Mouse (Mus musculus) G1E (cell line): ENCODE measurements around the gene Adpgk. TPM values are rescaled to one million over a fixed set of nuclear protein-coding genes. Genes with fewer than 3 reads are reported as not detected.

Source experiments
- ATAC-seq: 2 replicates; pipeline ENCODE4 v1.8.0; 2016; ENCODE audit warnings: mild to moderate bottlenecking; ENCODE audit not compliant: insufficient number of reproducible peaks, poor library complexity, low FRiP score, severe bottlenecking; ENCODE audit errors: extremely low read depth
- DNase-seq: peaks from one replicate; pipeline ENCODE4 v3.0.0; 2012; ENCODE audit warnings: low spot score
- H3K27me3 ChIP-seq: 2 replicates; pipeline ENCODE4 v1.6.1; 2012; ENCODE audit warnings: mild to moderate bottlenecking, low read length, inconsistent platforms; ENCODE audit not compliant: insufficient read depth
- H3K36me3 ChIP-seq: replicated peaks from 2 replicates; pipeline ENCODE3; 2012; ENCODE audit warnings: mild to moderate bottlenecking, inconsistent platforms
- H3K4me1 ChIP-seq: 2 replicates; pipeline ENCODE4 v1.6.1; 2012; ENCODE audit warnings: low read depth, low read length, inconsistent platforms, mixed read lengths; ENCODE audit not compliant: insufficient read depth
- H3K4me3 ChIP-seq: 2 replicates; pipeline ENCODE4 v1.5.1; 2012; ENCODE audit warnings: low read depth, mild to moderate bottlenecking, inconsistent platforms, low read length, moderate library complexity, mixed read lengths
- H3K9me3 ChIP-seq: replicated peaks from 2 replicates; pipeline ENCODE4 v1.6.1; 2012; ENCODE audit warnings: inconsistent platforms
- CTCF ChIP-seq: IDR thresholded peaks from 2 replicates; pipeline ENCODE4 v1.5.1; 2012; ENCODE audit warnings: low read depth, low read length, inconsistent platforms, mixed read lengths
- GATA1 ChIP-seq: IDR thresholded peaks from 2 replicates; pipeline ENCODE4 v1.6.1; 2012; ENCODE audit warnings: borderline replicate concordance, low read length, inconsistent platforms, mixed read lengths
- GATA2 ChIP-seq: IDR thresholded peaks from 2 replicates; pipeline ENCODE4 v1.6.1; 2012; ENCODE audit warnings: low read depth, low read length, inconsistent platforms, borderline replicate concordance
- POLR2AphosphoS5 ChIP-seq: IDR thresholded peaks from 2 replicates; pipeline ENCODE4 v1.6.1; 2012; ENCODE audit warnings: low read depth, low read length, inconsistent platforms; ENCODE audit not compliant: insufficient replicate concordance
- TAL1 ChIP-seq: conservative IDR thresholded peaks from 2 replicates; pipeline ENCODE4 v1.6.1; 2012; ENCODE audit warnings: low read depth, low read length, inconsistent platforms, mixed read lengths
- polyA plus RNA-seq: library from polyadenylated mRNA; stranded (reverse); fragments of >175 nt; gene quantifications from 2 replicates; pipeline ENCODE4 v1.2.3, GENCODE M21; 2012
- total RNA-seq, 2 experiments: library from RNA; stranded (forward) in 1 of 2; stranded (reverse) in 1 of 2; fragments of 200-1000 nt in 1 of 2; fragments of >200 nt in 1 of 2; fragmentation: Nextera tagmentation in 1 of 2; gene quantifications; 2 replicates each; pipeline ENCODE4 v1.2.3; 2014 to 2017

Gene Adpgk
- total RNA-seq (2014; fragmentation: Nextera tagmentation) = 60.2 and 66.1 TPM in 2 replicates
- 25.0 and 25.1 TPM in 2 replicates for total RNA-seq (2017)
- polyA plus RNA-seq = 4.8 and 5.7 TPM in 2 replicates

DNA sequence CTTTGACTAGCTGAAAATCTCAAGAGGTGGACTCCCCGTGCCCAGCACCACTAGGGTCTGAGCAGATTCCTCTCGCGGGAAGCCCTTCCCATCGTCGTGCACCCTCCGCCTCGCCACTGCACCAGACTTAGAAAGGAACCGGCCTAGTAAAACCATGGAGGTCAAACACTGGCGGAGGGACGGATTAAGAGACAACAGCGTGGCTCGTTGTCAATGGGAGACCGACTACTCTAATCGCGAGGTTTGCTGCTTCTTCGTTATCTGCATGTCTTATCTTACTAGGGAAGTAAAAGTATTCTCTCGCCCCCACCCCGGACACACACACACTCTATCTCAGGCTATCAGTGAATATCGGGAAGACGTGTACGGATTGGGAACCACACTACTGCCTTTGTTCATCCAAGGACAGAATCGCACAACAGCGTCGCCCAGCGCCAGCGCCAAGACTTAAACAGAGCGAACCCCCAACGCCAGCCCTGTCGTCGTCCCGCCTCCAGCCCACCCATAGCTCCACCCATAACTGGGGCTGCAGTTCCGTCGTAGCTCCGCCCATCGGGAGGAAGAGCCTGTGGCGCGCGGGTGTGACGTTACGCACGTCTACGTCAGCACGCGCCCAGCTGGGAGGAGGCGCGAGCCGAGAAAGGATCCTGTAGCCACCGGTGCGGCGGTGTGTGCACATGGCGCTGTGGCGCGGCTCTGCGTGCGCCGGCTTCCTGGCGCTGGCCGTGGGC, at the start of gene Adpgk:
Gene Adpgk (plus strand): TSS at position 602 of the 731 bp plus-strand sequence.
- Histone ChIP-seq H3K4me3 (peak within 1 kb of the TSS; percentile 90), H3K27me3 (no peaks in the 10 kb centered on the region), H3K9me3 (no peaks in the 10 kb centered on the region), H3K36me3 (peaks cover 24% of the 10 kb centered on the region), H3K4me1 (peaks cover 76% of the 10 kb centered on the region)
- TF ChIP-seq POLR2AphosphoS5 (no peak), GATA2 (no peak), CTCF (no peak), GATA1 (no peak), TAL1 (no peak)
- ATAC-seq (peak; percentile 97), DNase-seq (peak; percentile 91)

DNA sequence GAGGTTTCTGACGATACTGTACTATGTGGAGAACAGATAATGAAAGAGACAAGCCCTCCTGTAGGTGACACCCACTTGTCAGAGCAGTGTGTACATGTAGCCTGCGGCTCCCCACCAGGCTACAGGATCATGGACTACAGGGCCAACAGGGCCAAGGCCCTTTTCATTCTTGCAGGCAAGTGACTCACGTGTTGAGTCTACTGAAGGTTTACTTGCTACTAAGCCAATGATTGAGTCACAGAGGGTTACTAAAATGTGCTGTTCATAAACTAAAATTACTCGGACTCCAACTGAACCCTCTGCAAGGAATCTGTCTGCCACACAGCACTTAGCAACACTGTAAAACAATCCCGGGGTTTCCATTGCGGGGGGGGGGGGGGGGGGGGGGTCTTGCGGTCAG, 46.2 kb upstream of the Adpgk start:
- peaks cover 2% of the 10 kb centered on the region; the same call in 1 of the 2 replicates for H3K27me3 ChIP-seq
- TF ChIP-seq CTCF = no peak
- no peak for TF ChIP-seq POLR2AphosphoS5
- no peak for TF ChIP-seq GATA1
- TF ChIP-seq TAL1 = no peak
- DNase-seq = no peak

DNA sequence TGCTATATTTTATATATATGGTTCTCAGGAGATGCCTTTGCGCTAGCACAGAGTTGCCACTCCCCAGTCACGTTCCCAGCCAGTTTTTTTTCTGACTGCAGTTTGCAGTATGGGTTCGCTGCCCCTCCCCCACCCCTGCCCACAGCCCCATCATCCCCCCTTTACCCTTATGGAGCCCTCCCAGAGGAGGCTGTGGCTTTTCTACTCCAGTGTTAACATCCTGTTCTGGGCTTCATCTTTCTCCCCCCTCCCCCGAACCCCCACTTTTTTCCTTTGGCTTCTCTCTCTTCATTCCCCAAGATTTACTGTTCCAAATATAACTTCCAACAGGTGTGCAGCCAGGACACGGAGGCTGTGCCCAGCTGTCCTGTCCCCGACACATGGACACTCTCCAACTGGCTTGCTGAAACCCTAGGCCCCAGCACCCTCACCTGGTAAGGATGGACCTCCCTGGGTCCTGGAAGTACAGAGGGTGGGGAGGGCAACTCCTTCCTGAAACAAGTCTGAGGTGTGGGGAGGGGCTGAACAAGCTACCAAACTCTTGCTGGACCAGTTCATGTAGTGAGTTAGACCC, 44.8 kb upstream of the Adpgk start:
- H3K27me3 ChIP-seq = no peaks in the 10 kb centered on the region
- H3K9me3 ChIP-seq = no peaks in the 10 kb centered on the region
- H3K36me3 ChIP-seq = no peaks in the 10 kb centered on the region
- H3K4me3 ChIP-seq = no peak overlapping the region
- TF ChIP-seq GATA1 = no peak
- no peak for TF ChIP-seq TAL1
- TF ChIP-seq POLR2AphosphoS5 = no peak
- TF ChIP-seq CTCF = no peak
- no peak for TF ChIP-seq GATA2
- no peak for DNase-seq
- H3K4me1 ChIP-seq = no peaks in the 10 kb centered on the region
- no peak for ATAC-seq

More for the DNA sequence above, 46.2 kb upstream of the Adpgk start:
- no peak for ATAC-seq
- Histone ChIP-seq H3K4me3 (no peak overlapping the region), H3K4me1 (no peaks in the 10 kb centered on the region), H3K9me3 (no peaks in the 10 kb centered on the region), H3K36me3 (no peaks in the 10 kb centered on the region)

DNA sequence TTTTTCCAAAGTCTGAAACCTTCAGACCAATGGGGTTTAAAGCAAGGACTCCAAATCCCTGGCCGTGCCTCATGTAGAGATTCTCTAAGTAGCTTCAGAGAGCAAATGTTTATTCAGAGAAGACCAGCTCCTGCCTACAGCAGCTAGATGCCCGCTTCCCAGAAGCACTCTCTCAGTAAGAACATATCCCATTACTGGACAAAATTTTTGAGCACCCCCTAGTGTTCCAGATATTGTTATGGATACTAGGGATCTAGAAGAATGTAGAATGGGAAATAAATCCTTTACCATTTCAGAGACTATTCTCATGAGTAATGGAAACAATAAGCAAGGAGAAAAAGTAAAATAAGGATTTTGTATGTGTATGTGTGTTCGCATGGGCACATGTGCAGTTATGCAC, 42.0 kb upstream of the Adpgk start:
- Histone ChIP-seq H3K4me3 (no peak overlapping the region), H3K9me3 (no peaks in the 10 kb centered on the region), H3K27me3 (no peaks in the 10 kb centered on the region), H3K4me1 (no peaks in the 10 kb centered on the region), H3K36me3 (no peaks in the 10 kb centered on the region)
- DNase-seq (no peak), ATAC-seq (no peak)
- TF ChIP-seq GATA2 (no peak), GATA1 (no peak), TAL1 (no peak), CTCF (no peak), POLR2AphosphoS5 (no peak)

DNA sequence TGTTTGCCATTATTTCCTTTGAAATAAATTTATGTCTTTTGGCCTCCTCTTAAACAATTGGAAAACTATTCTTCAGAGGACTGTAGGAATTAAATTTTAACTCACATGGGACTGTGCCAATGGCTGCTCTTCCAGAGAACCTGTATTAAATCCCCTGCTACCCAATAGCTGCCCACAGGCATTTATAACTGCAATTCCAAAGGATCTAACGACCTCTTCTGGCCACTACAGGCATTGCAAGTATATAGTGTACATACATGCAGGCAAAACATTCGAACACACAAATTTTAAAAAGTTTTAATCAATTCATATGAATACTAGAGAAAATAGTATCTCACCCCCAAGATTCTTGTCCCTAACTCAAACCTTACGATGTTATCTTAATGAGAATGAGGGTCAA, 41.1 kb upstream of the Adpgk start:
- Histone ChIP-seq H3K9me3 (no peaks in the 10 kb centered on the region), H3K4me1 (no peaks in the 10 kb centered on the region), H3K36me3 (no peaks in the 10 kb centered on the region), H3K4me3 (no peak overlapping the region), H3K27me3 (no peaks in the 10 kb centered on the region)
- DNase-seq (no peak), ATAC-seq (no peak)
- TF ChIP-seq CTCF = no peak
- TF ChIP-seq GATA2 = no peak
- no peak for TF ChIP-seq TAL1
- TF ChIP-seq GATA1 = no peak
- no peak for TF ChIP-seq POLR2AphosphoS5

DNA sequence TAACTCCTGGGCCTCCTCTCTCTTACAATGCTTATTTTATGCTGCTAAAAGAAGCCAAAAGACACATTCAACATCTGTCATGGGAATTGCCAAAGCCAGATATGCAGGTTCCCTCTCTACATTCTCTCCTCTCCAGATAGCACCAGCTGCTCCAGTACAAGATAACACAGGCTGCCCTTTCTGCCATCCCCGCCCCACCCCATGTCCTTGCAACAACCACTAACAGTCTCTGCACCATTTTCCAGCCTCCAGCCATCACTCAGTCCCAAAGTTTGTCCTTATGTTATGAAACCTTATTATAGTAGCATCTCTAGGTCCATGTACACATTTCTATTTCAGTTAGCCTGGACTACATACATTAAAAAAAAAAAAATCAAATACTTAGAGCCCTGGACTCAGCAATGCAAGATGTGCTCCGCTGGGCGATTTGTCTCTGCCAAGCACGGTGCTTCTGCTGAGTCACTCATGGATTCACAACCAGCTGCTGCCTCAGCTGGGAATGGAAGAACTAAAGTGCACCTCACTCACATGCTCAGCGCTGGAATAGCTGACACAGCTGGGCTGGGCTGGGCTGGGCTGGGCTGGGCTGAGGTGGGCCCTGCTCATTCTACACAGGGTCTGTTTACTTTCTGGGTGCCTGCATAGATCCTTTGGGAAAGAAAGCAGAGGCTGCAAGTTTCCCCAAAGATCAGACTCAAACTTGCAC, 36.5 kb upstream of the Adpgk start:
- H3K9me3 ChIP-seq = no peaks in the 10 kb centered on the region
- no peak for ATAC-seq
- no peaks in the 10 kb centered on the region for H3K4me1 ChIP-seq
- DNase-seq = no peak
- TF ChIP-seq GATA2 = no peak
- no peak for TF ChIP-seq TAL1
- no peak for TF ChIP-seq GATA1
- no peak for TF ChIP-seq POLR2AphosphoS5
- no peaks in the 10 kb centered on the region for H3K36me3 ChIP-seq
- H3K27me3 ChIP-seq = peaks cover 15% of the 10 kb centered on the region
- no peak overlapping the region for H3K4me3 ChIP-seq
